Mouse (Mus musculus) small intestine, adult 2 months (tissue): Measurements from ENCODE around the gene Src. TPM values are rescaled to one million over a fixed set of nuclear protein-coding genes. Genes with fewer than 3 reads are reported as not detected.
A peak's percentile ranks its signal among the peaks of the same experiment; 100 is the strongest.

Experiments used
- H3K27ac ChIP-seq: fragments of 200-500 bp; 2 replicates; pipeline ENCODE4 v1.5.1; 2012; ENCODE audit warnings: low read depth, low read length, control low read depth, inconsistent platforms; ENCODE audit not compliant: insufficient read depth
- H3K27me3 ChIP-seq: fragments of 200-500 bp; 2 replicates; pipeline ENCODE4 v1.6.1; 2012; ENCODE audit warnings: mild to moderate bottlenecking, moderate library complexity, low read length, inconsistent platforms; ENCODE audit not compliant: control insufficient read depth, insufficient read depth
- H3K36me3 ChIP-seq: fragments of 200-500 bp; 2 replicates; pipeline ENCODE4 v1.6.1; 2012; ENCODE audit warnings: mild to moderate bottlenecking, low read length, control low read depth, inconsistent platforms; ENCODE audit not compliant: control insufficient read depth, insufficient read depth
- H3K4me1 ChIP-seq: fragments of 200-500 bp; 2 replicates; pipeline ENCODE4 v1.6.1; 2012; ENCODE audit warnings: low read length, inconsistent platforms, mixed read lengths; ENCODE audit not compliant: control insufficient read depth, insufficient read depth, insufficient read length
- H3K4me3 ChIP-seq: fragments of 200-500 bp; 2 replicates; pipeline ENCODE4 v1.5.1; 2012; ENCODE audit warnings: low read depth, mild to moderate bottlenecking, control low read depth, inconsistent platforms, low read length, moderate library complexity
- CTCF ChIP-seq: fragments of 200-500 bp; IDR thresholded peaks from 2 replicates; pipeline ENCODE4 v1.5.1; 2012; ENCODE audit warnings: low read depth, mild to moderate bottlenecking, control low read depth, inconsistent platforms, low read length, moderate library complexity, mixed read lengths; ENCODE audit not compliant: insufficient replicate concordance, insufficient read length; ENCODE audit errors: extremely low read depth
- POLR2A ChIP-seq: fragments of 200-500 bp; IDR thresholded peaks from 2 replicates; pipeline ENCODE4 v1.6.1; 2012; ENCODE audit warnings: low read depth, mild to moderate bottlenecking, control low read depth, inconsistent platforms, low read length, moderate library complexity
- WGBS: fragments of 180-500 bp; shearing (Covaris S2); methylation state at CpG from one replicate; pipeline ENCODE4 v1.1.7; 2018; 5-methylcytosine and 5-hydroxymethylcytosine counted together
- polyA plus RNA-seq: library from polyadenylated mRNA; depleted of rRNA; stranded (reverse); fragments of >200 nt; gene quantifications from 2 replicates; pipeline ENCODE4 v1.2.3, GENCODE M21; 2012

Src gene
- polyA plus RNA-seq, 1 experiment = 161 TPM

DNA sequence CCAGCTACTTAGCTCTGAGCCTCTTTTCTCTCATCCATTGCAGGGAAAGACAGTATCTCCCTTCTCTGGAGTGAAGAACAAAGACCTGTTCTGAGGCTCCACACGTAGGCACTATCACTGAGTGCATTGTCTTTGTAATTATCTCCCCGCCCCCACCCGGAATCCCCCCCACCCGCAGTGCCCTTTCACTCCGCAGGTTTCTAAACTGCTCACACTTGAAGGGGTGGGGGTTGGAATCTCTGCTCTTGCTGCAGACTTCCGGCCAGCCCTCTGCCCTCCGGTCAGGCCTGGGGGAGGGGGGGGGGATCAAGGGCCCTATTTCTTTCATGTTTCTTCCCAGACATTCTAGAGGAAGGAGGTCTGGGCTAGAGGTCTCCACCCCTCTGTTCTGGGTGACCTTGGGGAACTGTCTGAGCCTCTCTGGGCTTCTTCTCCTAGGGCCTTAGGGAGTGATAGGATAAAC is 396 bp downstream of the Src start:
- no peaks in the 10 kb centered on the region for H3K36me3 ChIP-seq
- H3K27ac ChIP-seq = peak overlapping the region; percentile 84; the same call in 1 of the 2 replicates
- peak overlapping the region; percentile 18; the same call in 1 of the 2 replicates for H3K4me3 ChIP-seq
- 14% methylated on average over 7 of the region's 7 CpGs for WGBS
- H3K27me3 ChIP-seq = no peaks in the 10 kb centered on the region
- TF ChIP-seq POLR2A = no peak
- TF ChIP-seq CTCF = no peak
- peaks cover 55% of the 10 kb centered on the region for H3K4me1 ChIP-seq

DNA sequence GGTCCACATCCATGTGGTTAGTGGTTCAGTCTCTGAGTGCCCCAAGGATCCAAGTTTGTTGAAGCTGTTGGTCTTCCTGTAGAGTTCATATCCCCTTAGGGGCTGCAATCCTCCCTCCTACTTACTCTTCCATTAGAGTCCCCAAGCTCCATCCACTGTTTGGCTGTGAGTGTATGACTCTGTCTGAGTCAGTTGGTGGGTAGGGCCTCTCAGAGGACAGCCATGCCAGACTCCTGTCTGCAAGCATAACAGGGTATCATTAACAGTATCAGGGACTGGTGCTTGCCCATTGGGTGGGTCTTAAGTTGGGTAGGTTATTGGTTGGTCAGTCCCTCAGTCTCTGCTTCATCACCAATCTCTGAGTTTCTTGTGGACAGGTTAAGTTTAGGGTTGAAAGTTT is 1.3 kb downstream of the Src start:
- H3K27me3 ChIP-seq = no peaks in the 10 kb centered on the region
- no peaks in the 10 kb centered on the region for H3K36me3 ChIP-seq
- TF ChIP-seq POLR2A (no peak), CTCF (no peak)
- no peak overlapping the region for H3K4me3 ChIP-seq
- H3K4me1 ChIP-seq = peaks cover 55% of the 10 kb centered on the region
- H3K27ac ChIP-seq = peak overlapping the region; percentile 30; the same call in 1 of the 2 replicates

DNA sequence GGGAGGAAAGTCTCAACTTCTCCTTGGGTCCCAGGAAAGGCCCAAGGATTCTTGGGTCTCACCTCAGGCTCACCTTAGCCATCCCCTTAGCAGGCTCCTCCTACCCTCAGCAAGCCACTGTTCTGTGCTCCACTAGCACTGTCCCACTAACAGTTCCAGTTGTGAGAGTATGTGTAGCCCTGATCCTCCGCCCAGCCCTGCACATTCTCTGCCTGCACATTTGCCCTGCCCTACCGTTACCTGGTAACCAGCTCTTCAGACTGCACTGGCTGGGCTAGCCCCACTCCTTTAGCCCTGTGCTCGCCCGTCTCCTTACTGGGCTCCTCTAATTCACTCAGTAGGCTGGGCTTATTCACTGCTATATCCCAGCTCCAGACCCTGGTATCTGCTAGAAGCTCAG is 2.2 kb downstream of the Src start:
- no peaks in the 10 kb centered on the region for H3K27me3 ChIP-seq
- H3K4me3 ChIP-seq = no peak overlapping the region
- no peaks in the 10 kb centered on the region for H3K36me3 ChIP-seq
- peaks cover 55% of the 10 kb centered on the region for H3K4me1 ChIP-seq
- WGBS = 76% methylated on average over 4 of the region's 4 CpGs
- H3K27ac ChIP-seq = peak overlapping the region; percentile 26; the same call in 1 of the 2 replicates
- TF ChIP-seq POLR2A (no peak), CTCF (no peak)

DNA sequence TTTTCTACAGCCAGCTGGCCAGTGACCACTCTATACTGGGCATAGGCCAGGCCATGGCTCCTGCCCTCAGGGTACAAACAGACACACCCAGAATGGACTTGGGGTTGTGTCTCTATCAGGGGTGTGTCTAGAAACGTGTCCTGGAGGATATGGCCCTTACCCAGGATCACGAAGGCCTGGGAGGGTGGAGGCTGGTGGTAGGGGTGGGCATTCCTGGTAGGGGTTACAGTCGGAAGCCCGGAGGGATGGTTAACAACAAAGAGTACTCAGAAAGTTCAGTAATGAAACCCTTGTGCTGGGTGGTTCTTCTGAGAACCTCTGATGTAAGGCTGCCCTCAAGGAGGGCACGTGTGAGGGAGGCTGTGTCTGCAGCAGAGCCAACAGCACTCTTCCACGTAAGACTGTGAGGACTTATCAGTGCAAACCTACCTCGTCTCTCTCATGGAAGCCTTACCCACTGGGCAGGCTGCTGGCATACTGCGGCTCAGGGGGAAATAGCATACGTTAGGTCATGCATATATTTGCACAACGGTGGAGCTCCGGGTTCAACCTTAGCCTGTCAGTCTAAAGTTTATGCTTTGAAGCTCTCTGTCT is 3.9 kb downstream of the Src start:
- no peak overlapping the region for H3K4me3 ChIP-seq
- no peaks in the 10 kb centered on the region for H3K27me3 ChIP-seq
- H3K36me3 ChIP-seq = no peaks in the 10 kb centered on the region
- H3K4me1 ChIP-seq = peaks cover 63% of the 10 kb centered on the region
- H3K27ac ChIP-seq = peak overlapping the region; percentile 97
- no peak for TF ChIP-seq CTCF
- no peak for TF ChIP-seq POLR2A
- WGBS = 31% methylated on average over 11 of the region's 11 CpGs

DNA sequence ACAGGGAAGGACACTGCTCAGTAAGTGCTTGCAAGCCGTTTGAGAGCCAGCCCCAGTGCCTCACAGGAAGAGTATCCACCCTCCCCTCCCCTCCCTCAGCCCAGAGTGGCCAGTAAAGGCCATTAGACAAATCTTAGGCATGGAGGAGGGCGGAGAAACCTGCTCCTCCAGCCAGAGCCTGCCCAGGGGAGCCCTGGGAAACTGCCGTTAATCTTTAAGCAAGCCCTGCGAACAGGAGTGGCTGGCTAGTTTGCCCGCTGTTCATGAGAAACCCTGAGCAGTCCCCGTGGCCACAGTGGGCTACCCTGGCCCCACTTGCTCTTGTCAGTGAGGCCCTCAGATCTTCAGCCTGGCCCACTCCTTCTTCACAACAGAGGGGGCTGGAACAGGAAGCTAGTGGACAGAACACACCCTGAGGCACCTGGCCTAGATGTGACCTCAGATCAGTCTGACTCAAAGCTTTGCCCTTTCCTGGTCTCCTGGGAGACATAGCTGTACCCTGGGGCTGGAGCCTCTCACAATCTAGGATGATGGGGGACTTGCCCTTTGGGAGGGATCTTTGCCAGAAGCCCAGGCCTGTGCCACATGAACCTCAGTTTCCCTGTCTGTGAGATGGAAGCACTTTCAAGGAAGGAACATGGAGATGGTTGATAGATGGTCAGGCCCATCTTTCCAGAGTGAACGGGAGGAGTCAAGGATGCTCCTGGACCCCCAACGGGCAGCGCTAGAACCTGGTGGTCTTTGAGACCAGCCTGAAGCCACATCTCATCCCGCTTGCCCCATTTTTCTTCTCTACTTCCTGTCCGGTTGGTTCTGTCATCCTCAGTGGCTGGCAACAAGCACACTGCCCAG is 4.8 kb downstream of the Src start:
- H3K4me1 ChIP-seq = peaks cover 60% of the 10 kb centered on the region
- WGBS = 32% methylated on average over 11 of the region's 11 CpGs
- H3K27me3 ChIP-seq = no peaks in the 10 kb centered on the region
- TF ChIP-seq POLR2A = peak; percentile 79
- TF ChIP-seq CTCF = no peak
- H3K36me3 ChIP-seq = peaks cover 6% of the 10 kb centered on the region
- H3K27ac ChIP-seq = peak overlapping the region; percentile 97
- peak overlapping the region; percentile 77 for H3K4me3 ChIP-seq

DNA sequence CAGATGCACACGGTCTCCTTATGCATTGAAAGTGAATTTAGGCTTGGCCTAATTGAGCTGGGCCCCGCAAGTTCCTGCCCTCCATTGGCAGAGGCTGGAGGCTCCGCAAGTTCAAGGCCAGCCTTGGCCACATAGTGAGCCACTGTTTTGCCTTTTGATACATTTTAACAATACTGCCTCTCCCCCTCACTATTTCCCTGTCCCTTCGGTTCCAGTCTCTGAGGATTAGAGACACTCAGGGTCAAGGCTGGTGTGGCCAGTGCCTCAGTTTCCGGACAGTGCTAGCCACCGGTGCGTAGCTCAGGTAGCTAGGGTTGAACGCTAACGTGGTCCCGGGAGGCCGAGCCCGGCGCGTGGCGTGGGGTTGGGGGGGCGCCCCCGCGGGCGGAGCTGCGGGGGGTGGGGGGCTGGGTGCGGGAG is 5.5 kb downstream of the Src start:
- 3% methylated on average over 21 of the region's 21 CpGs for whole genome bisulfite sequencing
- H3K27ac ChIP-seq = peak overlapping the region; percentile 97

DNA sequence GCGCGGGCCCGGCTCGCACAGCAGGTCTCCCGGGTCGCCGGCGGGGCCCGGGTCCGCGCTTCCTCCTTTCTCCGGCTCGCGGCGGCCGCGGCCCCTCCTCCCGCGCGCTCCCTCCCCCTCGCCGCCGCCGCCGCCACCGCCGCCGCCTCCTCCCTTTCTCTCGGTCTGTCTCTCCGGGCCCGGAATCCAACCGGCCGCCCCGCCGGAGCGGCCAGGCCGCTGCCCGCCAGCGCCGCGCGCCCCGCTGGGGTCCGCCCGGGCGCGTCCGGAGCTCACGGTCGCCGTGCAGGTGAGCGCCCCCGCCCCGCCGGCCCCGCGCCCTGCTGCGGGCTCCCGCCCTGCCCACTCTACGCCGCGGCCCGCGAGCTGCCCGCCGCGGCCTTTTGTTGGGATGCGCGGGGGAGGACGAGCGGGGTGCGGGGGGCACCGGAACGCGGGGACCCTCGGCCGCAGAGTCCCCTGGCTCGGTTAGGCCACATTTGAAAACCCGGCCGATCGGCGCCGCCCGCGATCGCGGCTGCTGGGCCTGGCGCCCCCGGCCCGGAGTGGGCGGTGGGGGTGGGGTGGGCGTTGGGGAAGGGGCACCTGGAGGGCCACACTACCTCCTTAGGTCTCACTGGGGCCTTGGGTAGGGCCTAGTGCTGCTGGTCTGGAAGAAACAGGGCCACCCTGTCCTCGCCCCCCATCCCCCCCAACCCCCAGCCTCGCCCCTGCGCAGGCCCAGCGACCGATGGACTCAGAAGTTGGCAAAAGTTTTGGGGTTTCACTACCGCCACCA is 6.1 kb downstream of the Src start:
- WGBS = 2% methylated on average over 72 of the region's 98 CpGs
- Histone ChIP-seq H3K4me3 (peak overlapping the region; percentile 77), H3K27ac (peak overlapping the region; percentile 100), H3K4me1 (peaks cover 62% of the 10 kb centered on the region), H3K36me3 (peaks cover 12% of the 10 kb centered on the region), H3K27me3 (no peaks in the 10 kb centered on the region)
- TF ChIP-seq CTCF (no peak), POLR2A (no peak)

More for the DNA sequence above, 5.5 kb downstream of the Src start:
- H3K4me1 ChIP-seq = peaks cover 62% of the 10 kb centered on the region
- H3K36me3 ChIP-seq = peaks cover 9% of the 10 kb centered on the region
- no peaks in the 10 kb centered on the region for H3K27me3 ChIP-seq
- TF ChIP-seq POLR2A (peak; percentile 17; the same call in 1 of the 2 replicates), CTCF (no peak)
- peak overlapping the region; percentile 77 for H3K4me3 ChIP-seq
